Mouse (Mus musculus) forebrain, embryonic 11.5 days (tissue): Measurements from ENCODE around the gene Ptgdr2. TPM values are rescaled to one million over a fixed set of nuclear protein-coding genes. Genes with fewer than 3 reads are reported as not detected.

Experiments used
- ATAC-seq: fragments of 200-750 bp; cut with Nextera tagmentation; replicated peaks from 2 replicates; pipeline ENCODE4 v1.8.0; 2017; ENCODE audit warnings: moderate TSS enrichment; ENCODE audit not compliant: low FRiP score
- DNase-seq: peaks from one replicate; pipeline ENCODE4 v3.0.0-alpha.2; 2017; ENCODE audit warnings: low spot score
- H3K27ac ChIP-seq: fragments of 300-500 bp; sonication (generic); 2 replicates; pipeline ENCODE4 v1.5.1; 2014; ENCODE audit warnings: low read depth, low read length
- H3K27me3 ChIP-seq: fragments of 300-500 bp; sonication (generic); 2 replicates; pipeline ENCODE4 v1.6.1; 2014; ENCODE audit warnings: mild to moderate bottlenecking, low read length, mixed read lengths; ENCODE audit not compliant: control insufficient read depth, insufficient read depth
- H3K36me3 ChIP-seq: fragments of 300-500 bp; sonication (generic); 2 replicates; pipeline ENCODE4 v1.6.1; 2014; ENCODE audit warnings: mild to moderate bottlenecking, low read length, moderate library complexity, mixed read lengths; ENCODE audit not compliant: control insufficient read depth, insufficient read depth
- H3K4me1 ChIP-seq: fragments of 300-500 bp; sonication (generic); replicated peaks from 2 replicates; pipeline ENCODE4 v1.6.1; 2014; ENCODE audit warnings: low read length, mixed read lengths; ENCODE audit not compliant: control insufficient read depth, insufficient read depth
- H3K4me2 ChIP-seq: fragments of 300-500 bp; sonication (generic); 2 replicates; pipeline ENCODE4 v1.6.1; 2014; ENCODE audit warnings: low read depth, mild to moderate bottlenecking, low read length, moderate library complexity, mixed read lengths; ENCODE audit not compliant: severe bottlenecking
- H3K4me3 ChIP-seq: fragments of 300-500 bp; sonication (generic); 2 replicates; pipeline ENCODE4 v1.5.1; 2014; ENCODE audit warnings: low read depth, low read length
- H3K9ac ChIP-seq: fragments of 300-500 bp; sonication (generic); 2 replicates; pipeline ENCODE4 v1.6.1; 2014; ENCODE audit warnings: low read length
- H3K9me3 ChIP-seq: fragments of 300-500 bp; sonication (generic); 2 replicates; pipeline ENCODE4 v1.6.1; 2016; ENCODE audit warnings: low read length, mixed read lengths; ENCODE audit not compliant: control insufficient read depth
- WGBS: fragments of 180-500 bp; shearing (Covaris S2); extraction: QIAGEN DNeasy Blood & Tissue Kit; methylation state at CpG from one replicate; pipeline ENCODE4 v1.1.7; 2014; 5-methylcytosine and 5-hydroxymethylcytosine counted together
- polyA plus RNA-seq: library from polyadenylated mRNA; unstranded; fragments of >200 nt; fragmentation: Nextera tagmentation; extraction: Ambion mirVana; gene quantifications from 2 replicates; pipeline ENCODE4 v1.2.1, GENCODE M21; 2014

Gene Ptgdr2
- polyA plus RNA-seq, 1 experiment from 2014 or later: 0.09 TPM

DNA sequence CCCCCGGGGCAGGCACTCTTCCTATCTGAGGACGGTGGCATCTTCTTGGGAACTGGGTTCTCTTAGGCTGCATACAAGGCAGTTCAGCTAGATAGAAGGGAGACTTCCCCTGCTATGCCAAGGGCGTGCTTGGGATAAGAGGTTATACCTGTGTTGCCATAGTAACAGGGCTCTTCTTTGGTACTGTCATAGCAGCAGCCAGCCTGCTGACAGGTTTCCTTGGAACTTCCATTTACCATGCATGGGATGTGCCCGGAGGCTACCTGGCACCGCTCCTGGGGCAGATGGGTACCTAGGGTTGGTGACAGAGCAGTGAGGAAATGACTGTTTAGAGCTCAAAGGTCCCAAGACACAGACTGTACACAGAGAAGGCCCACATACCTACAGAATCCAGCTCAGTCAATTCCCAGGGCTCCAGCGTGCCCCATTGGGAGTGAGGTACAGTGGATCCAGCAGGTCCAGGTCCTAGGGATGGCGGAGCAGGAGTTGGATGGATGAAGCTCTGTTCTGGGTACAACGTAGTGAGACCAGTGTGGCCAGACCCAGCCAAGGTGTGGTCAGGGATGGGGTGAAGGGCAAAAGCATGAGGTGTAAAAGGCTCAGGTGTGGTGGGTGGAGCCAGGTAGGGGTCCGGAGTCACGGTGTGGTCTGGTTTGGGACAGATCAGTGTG lies 18.5 kb upstream of the Ptgdr2 start:
- no peaks in the 10 kb centered on the region for H3K9me3 ChIP-seq
- H3K27ac ChIP-seq: no peak overlapping the region
- no peaks in the 10 kb centered on the region for H3K36me3 ChIP-seq
- WGBS: 88% methylated on average over 10 of the region's 10 CpGs
- no peaks in the 10 kb centered on the region for H3K27me3 ChIP-seq
- H3K9ac ChIP-seq: no peak overlapping the region
- no peak overlapping the region for H3K4me3 ChIP-seq
- H3K4me2 ChIP-seq: no peak overlapping the region
- DNase-seq (no peak), ATAC-seq (no peak)
- no peaks in the 10 kb centered on the region for H3K4me1 ChIP-seq

DNA sequence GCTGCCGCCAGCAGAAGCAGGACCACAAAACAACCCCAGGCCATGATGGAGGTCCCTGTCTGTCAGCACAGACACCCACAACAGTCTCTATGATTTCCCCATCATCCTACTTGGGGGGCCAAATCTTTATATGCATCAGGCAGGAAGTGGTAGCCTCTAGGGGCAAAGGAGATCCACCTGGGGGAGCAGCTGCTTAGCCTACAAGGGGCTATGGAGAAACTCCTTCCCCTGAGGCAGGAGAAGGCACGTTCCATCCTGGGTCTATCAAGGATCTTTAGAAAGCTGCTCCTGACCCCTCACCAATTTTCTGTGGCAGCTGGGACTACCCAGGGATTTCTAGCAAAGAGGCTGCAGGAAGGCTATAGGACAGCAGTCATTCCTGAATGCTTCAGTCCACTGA lies 16.4 kb upstream of the Ptgdr2 start, which contains the start of gene Zp1:
Gene Zp1, minus strand, starts transcription at position 101 of the 400 bp plus-strand sequence.
- no peaks in the 10 kb centered on the region for H3K27me3 ChIP-seq
- 61% methylated on average over 2 of the region's 2 CpGs for WGBS
- no peaks in the 10 kb centered on the region for H3K4me1 ChIP-seq
- H3K27ac ChIP-seq: no peak within 1 kb of the TSS
- H3K4me2 ChIP-seq: no peak within 1 kb of the TSS
- no peaks in the 10 kb centered on the region for H3K9me3 ChIP-seq
- DNase-seq: no peak
- H3K9ac ChIP-seq: no peak within 1 kb of the TSS
- ATAC-seq: no peak
- H3K36me3 ChIP-seq: no peaks in the 10 kb centered on the region
- H3K4me3 ChIP-seq: no peak within 1 kb of the TSS

DNA sequence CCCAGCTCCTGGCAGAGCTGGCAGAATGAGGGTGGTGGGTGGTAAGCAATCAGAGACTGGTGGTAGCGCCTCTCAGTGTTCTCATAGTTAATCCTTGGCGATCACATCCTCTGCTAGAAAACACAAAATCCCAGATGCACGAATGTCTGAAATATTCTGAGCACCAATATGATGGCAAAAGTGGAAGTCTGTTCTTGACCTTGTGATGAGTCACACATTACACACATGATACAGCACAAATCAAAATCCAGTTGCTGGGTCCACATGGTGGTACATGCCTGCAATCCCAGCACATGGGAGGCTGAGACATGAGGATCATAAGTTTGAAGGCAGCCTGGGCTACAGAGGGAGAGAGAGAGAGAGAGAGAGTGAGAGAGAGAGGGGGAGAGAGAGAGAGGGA lies 15.9 kb upstream of the Ptgdr2 start:
- H3K9me3 ChIP-seq: no peaks in the 10 kb centered on the region

DNA sequence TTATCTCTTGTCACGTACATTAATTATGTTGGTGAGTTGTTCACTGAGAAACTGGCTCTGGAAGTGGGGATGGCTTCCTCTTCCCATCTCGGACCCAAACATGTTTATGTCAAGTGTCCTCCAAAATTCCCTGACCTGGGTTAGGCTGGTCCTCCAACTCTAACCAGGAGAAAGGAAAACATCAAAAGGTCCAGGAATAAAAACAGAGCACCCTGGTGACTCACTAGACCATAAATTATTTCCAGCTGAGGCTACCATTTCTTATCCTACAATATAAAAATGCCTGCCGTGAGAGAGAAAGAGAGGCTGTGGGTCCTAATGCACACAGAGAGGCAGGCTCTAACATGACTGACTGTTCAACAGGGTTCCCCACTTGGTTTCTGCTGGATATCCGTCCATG lies 12.7 kb upstream of the Ptgdr2 start:
- no peaks in the 10 kb centered on the region for H3K27me3 ChIP-seq
- H3K36me3 ChIP-seq: no peaks in the 10 kb centered on the region
- ATAC-seq: no peak
- no peaks in the 10 kb centered on the region for H3K9me3 ChIP-seq
- no peaks in the 10 kb centered on the region; the same call in 1 of the 2 replicates for H3K4me1 ChIP-seq
- no peak overlapping the region for H3K9ac ChIP-seq
- 62% methylated on average over 4 of the region's 4 CpGs for WGBS
- no peak for DNase-seq
- no peak overlapping the region for H3K27ac ChIP-seq
- H3K4me2 ChIP-seq: no peak overlapping the region
- H3K4me3 ChIP-seq: no peak overlapping the region

More for the DNA sequence above, 15.9 kb upstream of the Ptgdr2 start:
- no peaks in the 10 kb centered on the region for H3K4me1 ChIP-seq
- H3K36me3 ChIP-seq: no peaks in the 10 kb centered on the region
- no peak overlapping the region for H3K9ac ChIP-seq
- DNase-seq (no peak), ATAC-seq (no peak)
- 80% methylated on average over 3 of the region's 3 CpGs for WGBS
- H3K4me3 ChIP-seq: no peak overlapping the region
- H3K27me3 ChIP-seq: no peaks in the 10 kb centered on the region
- no peak overlapping the region for H3K27ac ChIP-seq
- no peak overlapping the region for H3K4me2 ChIP-seq

DNA sequence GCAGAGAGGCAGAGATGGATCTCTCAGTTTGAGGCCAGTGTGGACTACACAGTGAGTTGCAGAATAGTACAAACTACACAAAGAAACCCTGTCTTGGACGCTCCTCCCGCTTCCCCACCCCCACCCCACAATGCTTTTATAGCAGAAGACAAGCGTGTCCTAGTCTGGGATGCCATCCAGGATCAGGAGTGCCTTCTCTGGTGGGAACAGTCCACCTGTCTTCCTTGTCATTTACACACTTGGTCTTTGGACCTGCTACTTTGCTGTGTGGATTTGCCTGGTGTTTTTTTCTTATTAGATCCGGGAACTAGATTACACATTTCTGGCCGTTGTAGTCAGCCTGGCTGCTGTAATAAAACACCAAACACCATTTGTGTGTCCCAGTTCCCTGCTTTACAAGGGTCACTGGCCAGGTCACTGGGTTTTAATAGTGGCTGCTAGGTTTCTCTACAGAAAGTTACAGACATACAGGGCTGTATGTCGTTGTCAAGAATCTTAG lies 10.8 kb upstream of the Ptgdr2 start:
- no peak for ATAC-seq

DNA sequence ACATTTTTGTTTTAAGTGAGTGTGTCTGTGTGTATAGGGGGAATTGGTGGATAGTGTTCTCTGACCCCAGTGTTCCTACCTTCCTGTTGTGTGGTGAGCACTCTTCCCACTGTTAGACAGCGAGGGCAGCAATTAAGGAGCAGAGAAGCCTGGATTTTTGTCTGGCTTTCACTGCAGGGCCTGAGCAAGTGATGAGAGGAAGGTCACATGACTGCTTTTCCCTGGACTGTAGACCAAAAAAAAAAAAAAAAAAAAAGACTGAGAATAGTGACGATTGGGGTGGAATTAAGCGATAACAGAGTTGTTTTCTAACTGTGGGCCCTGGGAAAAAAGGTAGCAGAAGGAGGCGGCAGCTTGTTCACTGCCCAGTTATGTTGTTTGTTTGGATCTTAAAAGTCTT lies 10.3 kb upstream of the Ptgdr2 start:
- Histone ChIP-seq H3K4me3 (no peak overlapping the region), H3K4me2 (no peak overlapping the region), H3K4me1 (no peaks in the 10 kb centered on the region; the same call in 1 of the 2 replicates), H3K27ac (no peak overlapping the region), H3K27me3 (no peaks in the 10 kb centered on the region), H3K36me3 (no peaks in the 10 kb centered on the region), H3K9ac (no peak overlapping the region), H3K9me3 (no peaks in the 10 kb centered on the region)
- DNase-seq: no peak
- no peak for ATAC-seq
- 37% methylated on average over 4 of the region's 4 CpGs for WGBS

More for the DNA sequence above, 10.8 kb upstream of the Ptgdr2 start:
- Histone ChIP-seq H3K9ac (no peak overlapping the region), H3K4me2 (no peak overlapping the region), H3K36me3 (no peaks in the 10 kb centered on the region), H3K9me3 (no peaks in the 10 kb centered on the region), H3K27ac (no peak overlapping the region), H3K4me3 (no peak overlapping the region), H3K27me3 (no peaks in the 10 kb centered on the region), H3K4me1 (no peaks in the 10 kb centered on the region; the same call in 1 of the 2 replicates)
- WGBS: 25% methylated on average over 6 of the region's 6 CpGs
- no peak for DNase-seq

DNA sequence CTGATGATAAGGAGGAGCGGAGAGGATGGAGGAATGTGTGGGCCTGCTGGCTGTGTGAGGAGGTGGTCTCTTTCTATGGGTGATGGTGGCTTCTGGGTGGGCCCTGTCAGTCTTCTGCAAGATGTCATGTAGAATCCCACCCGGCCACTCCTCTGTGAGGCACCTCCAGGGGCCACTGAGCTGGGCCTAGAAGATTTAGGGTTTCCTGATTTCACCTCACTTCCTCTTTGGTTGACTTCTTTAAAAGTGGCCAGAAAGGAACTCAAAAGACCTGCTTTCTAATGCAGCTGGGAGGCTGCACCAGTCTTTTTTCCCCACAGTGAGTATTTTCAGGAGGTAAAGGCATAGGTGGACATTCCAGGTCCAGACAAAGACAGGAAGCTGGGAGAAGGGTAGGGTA lies 6.3 kb upstream of the Ptgdr2 start:
- Histone ChIP-seq H3K27me3 (no peaks in the 10 kb centered on the region), H3K27ac (no peak overlapping the region), H3K9me3 (no peaks in the 10 kb centered on the region), H3K9ac (no peak overlapping the region), H3K4me2 (no peak overlapping the region), H3K4me1 (no peaks in the 10 kb centered on the region; the same call in 1 of the 2 replicates), H3K4me3 (no peak overlapping the region), H3K36me3 (no peaks in the 10 kb centered on the region)
- 81% methylated on average over 2 of the region's 2 CpGs for WGBS
- ATAC-seq: no peak
- no peak for DNase-seq

DNA sequence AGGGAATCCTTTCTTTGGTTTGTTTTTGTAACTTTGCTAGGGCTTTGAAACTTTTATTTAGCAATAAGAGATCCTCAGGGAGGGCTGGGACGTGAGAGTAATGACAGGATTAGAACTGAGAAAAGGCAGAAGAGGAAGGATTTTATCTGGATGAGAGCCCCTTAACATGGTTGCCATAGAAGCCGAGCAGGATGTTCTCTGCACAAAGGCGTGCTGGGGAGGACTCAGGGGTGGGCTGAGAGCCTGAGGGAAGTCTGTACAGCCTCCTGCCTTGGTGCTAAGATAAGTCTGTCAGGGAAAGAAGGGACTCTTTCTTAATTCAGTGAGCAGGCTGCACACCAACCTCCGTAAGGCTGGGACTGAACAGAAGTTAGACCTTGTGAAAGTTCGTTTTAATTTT lies 1.9 kb upstream of the Ptgdr2 start:
- Histone ChIP-seq H3K4me1 (no peaks in the 10 kb centered on the region), H3K27ac (no peak overlapping the region), H3K36me3 (no peaks in the 10 kb centered on the region), H3K9me3 (no peaks in the 10 kb centered on the region), H3K9ac (no peak overlapping the region), H3K27me3 (no peaks in the 10 kb centered on the region), H3K4me2 (no peak overlapping the region), H3K4me3 (no peak overlapping the region)
- 28% methylated on average over 5 of the region's 5 CpGs for WGBS
- DNase-seq: no peak
- no peak for ATAC-seq

DNA sequence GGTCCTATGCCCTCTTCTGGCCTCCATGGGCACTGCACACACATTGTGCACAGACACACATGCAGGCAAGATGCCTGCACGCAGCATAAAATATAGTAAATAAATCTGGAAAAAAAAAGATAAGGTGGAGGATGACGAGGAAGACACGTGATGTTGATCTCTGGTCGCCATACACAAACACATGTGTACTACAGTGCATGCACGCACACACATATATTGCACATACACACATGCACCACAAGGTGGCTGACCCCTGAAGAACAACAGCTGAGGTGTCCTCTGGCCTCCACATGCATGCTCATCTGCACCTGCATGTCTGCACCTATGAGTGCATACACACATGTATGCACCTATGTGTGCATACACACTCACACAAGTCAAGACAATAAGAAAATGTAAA lies 883 bp upstream of the Ptgdr2 start:
- Histone ChIP-seq H3K36me3 (no peaks in the 10 kb centered on the region), H3K27me3 (no peaks in the 10 kb centered on the region), H3K27ac (no peak overlapping the region), H3K9ac (no peak overlapping the region), H3K9me3 (no peaks in the 10 kb centered on the region), H3K4me1 (peaks cover 4% of the 10 kb centered on the region; the same call in 1 of the 2 replicates), H3K4me2 (no peak overlapping the region), H3K4me3 (no peak overlapping the region)
- no peak for ATAC-seq
- DNase-seq: no peak
- WGBS: 85% methylated on average over 5 of the region's 5 CpGs
